Mouse (Mus musculus): ENCODE data around the gene Cobl. TPM values are rescaled to one million over a fixed set of nuclear protein-coding genes. Genes with fewer than 3 reads are reported as not detected.

Cobl gene
- polyA plus RNA-seq, 1 experiment from 2014 or later: 7.6 TPM

GRCm38 (mm10) chr11:12227343-12227742 is 237.4 kb downstream of the Cobl start:
- Histone ChIP-seq H3K4me1 (ENCODE audit: insufficient read depth, low read length) (no peaks in the 10 kb centered on the region), H3K9ac (replicated peaks; ENCODE audit: low read length) (no peak overlapping the region), H3K27me3 (ENCODE audit: insufficient read depth, low read length) (no peaks in the 10 kb centered on the region), H3K27ac (ENCODE audit: low read length) (no peak overlapping the region), H3K36me3 (ENCODE audit: insufficient read depth, low read length) (no peaks in the 10 kb centered on the region), H3K4me3 (ENCODE audit: low read length) (no peak overlapping the region), H3K4me2 (replicated peaks; ENCODE audit: low read depth, low read length) (no peak overlapping the region), H3K9me3 (ENCODE audit: low read length) (no peaks in the 10 kb centered on the region)
- 74% methylated on average over 3 of the region's 3 CpGs for WGBS
- ATAC-seq (ENCODE audit: low FRiP score, low TSS enrichment): no peak

- WGBS: 52% methylated on average over 4 of the region's 4 CpGs
- no peaks in the 10 kb centered on the region for H3K36me3 ChIP-seq (ENCODE audit: insufficient read depth, low read length)
- no peak overlapping the region for H3K4me3 ChIP-seq (ENCODE audit: low read length)
- H3K9ac ChIP-seq (replicated peaks; ENCODE audit: low read length): no peak overlapping the region
- H3K9me3 ChIP-seq (ENCODE audit: low read length): no peaks in the 10 kb centered on the region
- no peaks in the 10 kb centered on the region for H3K4me1 ChIP-seq (ENCODE audit: insufficient read depth, low read length)
- no peaks in the 10 kb centered on the region for H3K27me3 ChIP-seq (ENCODE audit: insufficient read depth, low read length)
- no peak overlapping the region for H3K27ac ChIP-seq (ENCODE audit: low read length)
- no peak for ATAC-seq (ENCODE audit: low FRiP score, low TSS enrichment)
- no peak overlapping the region for H3K4me2 ChIP-seq (replicated peaks; ENCODE audit: low read depth, low read length)
Measured at GRCm38 (mm10) chr11:12219594-12220530, 244.9 kb downstream of the Cobl start.

- H3K9ac ChIP-seq (replicated peaks; ENCODE audit: low read length): no peak overlapping the region
- no peaks in the 10 kb centered on the region for H3K9me3 ChIP-seq (ENCODE audit: low read length)
- no peak overlapping the region for H3K27ac ChIP-seq (ENCODE audit: low read length)
- H3K4me2 ChIP-seq (replicated peaks; ENCODE audit: low read depth, low read length): no peak overlapping the region
- WGBS: 91% methylated on average over 1 of the region's 1 CpGs
- H3K27me3 ChIP-seq (ENCODE audit: insufficient read depth, low read length): no peaks in the 10 kb centered on the region
- H3K4me1 ChIP-seq (ENCODE audit: insufficient read depth, low read length): no peaks in the 10 kb centered on the region
- no peak overlapping the region for H3K4me3 ChIP-seq (ENCODE audit: low read length)
- ATAC-seq (ENCODE audit: low FRiP score, low TSS enrichment): no peak
- no peaks in the 10 kb centered on the region for H3K36me3 ChIP-seq (ENCODE audit: insufficient read depth, low read length)
Measured at GRCm38 (mm10) chr11:12216897-12217296, 247.9 kb downstream of the Cobl start.

GRCm38 (mm10) chr11:12215582-12215981 is 249.2 kb downstream of the Cobl start:
- H3K27me3 ChIP-seq (ENCODE audit: insufficient read depth, low read length): no peaks in the 10 kb centered on the region
- no peak overlapping the region for H3K27ac ChIP-seq (ENCODE audit: low read length)
- no peak overlapping the region for H3K4me2 ChIP-seq (replicated peaks; ENCODE audit: low read depth, low read length)
- H3K9me3 ChIP-seq (ENCODE audit: low read length): no peaks in the 10 kb centered on the region
- H3K36me3 ChIP-seq (ENCODE audit: insufficient read depth, low read length): no peaks in the 10 kb centered on the region
- H3K4me3 ChIP-seq (ENCODE audit: low read length): no peak overlapping the region
- ATAC-seq (ENCODE audit: low FRiP score, low TSS enrichment): no peak
- WGBS: 85% methylated on average over 1 of the region's 1 CpGs
- no peak overlapping the region for H3K9ac ChIP-seq (replicated peaks; ENCODE audit: low read length)
- H3K4me1 ChIP-seq (ENCODE audit: insufficient read depth, low read length): no peaks in the 10 kb centered on the region

- WGBS: 79% methylated on average over 2 of the region's 2 CpGs
- Histone ChIP-seq H3K4me3 (ENCODE audit: low read length) (no peak overlapping the region), H3K4me1 (ENCODE audit: insufficient read depth, low read length) (no peaks in the 10 kb centered on the region)
Measured at GRCm38 (mm10) chr11:12208574-12208973, 256.2 kb downstream of the Cobl start.

GRCm38 (mm10) chr11:12205201-12206161 is 259.3 kb downstream of the Cobl start:
- H3K9me3 ChIP-seq (ENCODE audit: low read length): no peaks in the 10 kb centered on the region
- H3K9ac ChIP-seq (replicated peaks; ENCODE audit: low read length): no peak overlapping the region
- ATAC-seq (ENCODE audit: low FRiP score, low TSS enrichment): no peak
- H3K4me1 ChIP-seq (ENCODE audit: insufficient read depth, low read length): no peaks in the 10 kb centered on the region
- no peak overlapping the region for H3K27ac ChIP-seq (ENCODE audit: low read length)
- H3K4me3 ChIP-seq (ENCODE audit: low read length): no peak overlapping the region
- no peaks in the 10 kb centered on the region for H3K36me3 ChIP-seq (ENCODE audit: insufficient read depth, low read length)
- no peak overlapping the region for H3K4me2 ChIP-seq (replicated peaks; ENCODE audit: low read depth, low read length)
- 77% methylated on average over 6 of the region's 6 CpGs for WGBS
- H3K27me3 ChIP-seq (ENCODE audit: insufficient read depth, low read length): no peaks in the 10 kb centered on the region

More at GRCm38 (mm10) chr11:12208574-12208973, 256.2 kb downstream of the Cobl start:
- H3K4me2 ChIP-seq (replicated peaks; ENCODE audit: low read depth, low read length): no peak overlapping the region
- H3K27ac ChIP-seq (ENCODE audit: low read length): no peak overlapping the region
- no peak overlapping the region for H3K9ac ChIP-seq (replicated peaks; ENCODE audit: low read length)
- ATAC-seq (ENCODE audit: low FRiP score, low TSS enrichment): no peak
- H3K9me3 ChIP-seq (ENCODE audit: low read length): no peaks in the 10 kb centered on the region
- no peaks in the 10 kb centered on the region for H3K27me3 ChIP-seq (ENCODE audit: insufficient read depth, low read length)
- no peaks in the 10 kb centered on the region for H3K36me3 ChIP-seq (ENCODE audit: insufficient read depth, low read length)

GRCm38 (mm10) chr11:12199441-12199840 is 265.3 kb downstream of the Cobl start:
- ATAC-seq (ENCODE audit: low FRiP score, low TSS enrichment): no peak

GRCm38 (mm10) chr11:12198700-12199349 is 265.9 kb downstream of the Cobl start:
- H3K27ac ChIP-seq (ENCODE audit: low read length): no peak overlapping the region
- no peaks in the 10 kb centered on the region for H3K9me3 ChIP-seq (ENCODE audit: low read length)
- H3K27me3 ChIP-seq (ENCODE audit: insufficient read depth, low read length): no peaks in the 10 kb centered on the region
- no peak overlapping the region for H3K4me2 ChIP-seq (replicated peaks; ENCODE audit: low read depth, low read length)
- no peak overlapping the region for H3K4me3 ChIP-seq (ENCODE audit: low read length)
- no peak overlapping the region for H3K9ac ChIP-seq (replicated peaks; ENCODE audit: low read length)
- no peaks in the 10 kb centered on the region for H3K4me1 ChIP-seq (ENCODE audit: insufficient read depth, low read length)
- no peak for ATAC-seq (ENCODE audit: low FRiP score, low TSS enrichment)
- 86% methylated on average over 6 of the region's 6 CpGs for WGBS
- no peaks in the 10 kb centered on the region for H3K36me3 ChIP-seq (ENCODE audit: insufficient read depth, low read length)

More at GRCm38 (mm10) chr11:12199441-12199840, 265.3 kb downstream of the Cobl start:
- no peak overlapping the region for H3K4me3 ChIP-seq (ENCODE audit: low read length)
- H3K4me1 ChIP-seq (ENCODE audit: insufficient read depth, low read length): no peaks in the 10 kb centered on the region
- no peak overlapping the region for H3K9ac ChIP-seq (replicated peaks; ENCODE audit: low read length)
- no peaks in the 10 kb centered on the region for H3K27me3 ChIP-seq (ENCODE audit: insufficient read depth, low read length)
- WGBS: 85% methylated on average over 4 of the region's 4 CpGs
- H3K36me3 ChIP-seq (ENCODE audit: insufficient read depth, low read length): no peaks in the 10 kb centered on the region
- H3K9me3 ChIP-seq (ENCODE audit: low read length): no peaks in the 10 kb centered on the region
- H3K4me2 ChIP-seq (replicated peaks; ENCODE audit: low read depth, low read length): no peak overlapping the region
- no peak overlapping the region for H3K27ac ChIP-seq (ENCODE audit: low read length)

- no peak for ATAC-seq (ENCODE audit: low FRiP score, low TSS enrichment)
- 88% methylated on average over 2 of the region's 2 CpGs for WGBS
- no peak overlapping the region for H3K9ac ChIP-seq (replicated peaks; ENCODE audit: low read length)
Measured at GRCm38 (mm10) chr11:12198017-12198416, 266.7 kb downstream of the Cobl start.

More at GRCm38 (mm10) chr11:12198017-12198416, 266.7 kb downstream of the Cobl start:
- H3K4me1 ChIP-seq (ENCODE audit: insufficient read depth, low read length): no peaks in the 10 kb centered on the region
- no peak overlapping the region for H3K4me2 ChIP-seq (replicated peaks; ENCODE audit: low read depth, low read length)
- no peak overlapping the region for H3K27ac ChIP-seq (ENCODE audit: low read length)
- no peaks in the 10 kb centered on the region for H3K27me3 ChIP-seq (ENCODE audit: insufficient read depth, low read length)
- H3K9me3 ChIP-seq (ENCODE audit: low read length): no peaks in the 10 kb centered on the region
- no peaks in the 10 kb centered on the region for H3K36me3 ChIP-seq (ENCODE audit: insufficient read depth, low read length)
- no peak overlapping the region for H3K4me3 ChIP-seq (ENCODE audit: low read length)
